Mouse (Mus musculus) leukemia stem cell, adult 10-12 weeks (primary cell): ENCODE results near the gene Dcaf7. TPM values are rescaled to one million over a fixed set of nuclear protein-coding genes. Genes with fewer than 3 reads are reported as not detected.

Experiments used
- polyA plus RNA-seq: library from polyadenylated mRNA; stranded (reverse); fragments of >175 nt; gene quantifications from 2 replicates; pipeline ENCODE4 v1.2.3, GENCODE M21; 2012; ENCODE audit warnings: low replicate concordance

Gene Dcaf7
- 34.4 and 37.9 TPM in 2 replicates for polyA plus RNA-seq

DNA sequence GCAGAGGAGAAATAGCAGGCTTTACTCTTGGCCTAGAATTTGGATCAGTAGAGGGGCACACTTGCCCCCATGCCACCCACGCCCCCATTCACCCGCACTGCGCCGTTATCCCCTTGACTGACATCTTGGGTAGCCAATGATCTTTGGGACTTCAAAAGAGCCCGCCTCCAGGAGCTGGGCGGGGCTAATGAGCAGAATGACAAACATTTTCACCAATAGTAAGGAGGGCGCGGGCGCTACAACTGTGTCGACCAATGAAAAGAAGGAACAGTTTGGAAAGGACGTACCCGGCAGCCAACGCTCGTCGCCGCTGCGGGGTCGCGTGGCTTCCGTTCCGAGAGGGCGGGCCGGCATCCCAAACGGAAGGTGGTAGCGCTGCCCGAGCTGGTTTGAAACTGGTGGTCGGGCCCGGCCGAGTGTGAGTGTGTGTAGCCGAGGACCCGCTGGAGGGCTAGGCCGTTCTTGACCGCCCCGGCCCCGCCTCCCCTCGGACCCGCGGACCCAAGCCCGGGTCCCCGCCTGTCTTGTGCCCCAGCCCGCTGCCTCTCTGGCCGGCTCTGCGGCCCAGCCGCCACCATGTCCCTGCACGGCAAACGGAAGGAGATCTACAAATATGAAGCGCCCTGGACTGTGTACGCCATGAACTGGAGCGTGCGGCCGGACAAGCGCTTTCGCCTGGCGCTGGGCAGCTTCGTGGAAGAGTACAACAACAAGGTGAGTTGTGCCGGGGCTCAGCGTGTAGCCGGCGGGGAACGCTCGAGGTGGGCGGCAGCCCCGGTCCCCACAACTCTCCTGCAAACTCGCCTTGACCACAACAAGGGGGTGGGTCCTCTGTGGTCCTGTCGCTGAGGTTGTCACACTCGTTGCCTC lies at the start of gene Dcaf7:
Gene Dcaf7, plus strand, starts transcription at position 325 of the 870 bp plus-strand sequence.

DNA sequence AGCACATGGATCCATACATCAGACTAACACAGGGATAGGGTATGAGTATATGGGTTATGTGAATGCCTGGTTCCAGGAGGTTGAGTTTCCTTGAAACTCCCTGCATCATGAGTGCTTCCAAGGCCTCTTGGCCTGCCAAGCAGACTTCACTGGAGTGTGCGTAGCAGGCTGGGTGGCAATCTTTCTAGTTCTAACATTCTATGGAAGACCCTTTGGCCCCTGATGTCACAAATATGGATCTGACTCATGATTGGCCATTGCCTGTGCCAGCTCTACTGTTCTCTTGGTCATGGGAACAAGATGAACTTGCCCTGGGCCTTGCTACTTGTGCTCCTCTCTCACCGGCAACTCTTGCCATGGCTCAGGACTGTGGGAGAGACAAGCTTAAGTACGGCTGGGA lies 42.3 kb upstream of the Dcaf7 start, which contains the start of gene Ace3:
Gene Ace3, plus strand, starts transcription at position 301 of the 400 bp plus-strand sequence.

DNA sequence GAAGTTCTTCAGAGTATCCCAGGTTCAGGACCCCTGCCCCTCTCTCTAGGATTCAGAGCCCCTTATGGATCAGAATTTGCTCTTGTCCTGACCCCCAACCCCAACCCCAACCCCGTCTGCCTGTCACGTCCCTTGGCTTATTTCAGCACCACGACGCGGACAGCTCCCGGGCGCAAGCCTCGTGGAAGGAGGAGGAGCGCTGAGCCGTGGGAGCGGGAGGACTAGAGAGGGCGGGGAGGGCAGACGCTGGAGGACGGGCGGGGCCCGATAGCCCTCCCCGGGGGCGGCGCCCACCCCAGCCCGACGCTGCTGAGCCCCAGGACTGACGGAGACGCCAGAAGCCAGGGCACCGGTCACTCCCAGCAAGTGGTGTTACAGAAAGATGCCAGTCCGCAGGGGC lies 28.9 kb upstream of the Dcaf7 start, which contains the start of gene Kcnh6:
Gene Kcnh6, plus strand, starts transcription at position 304 of the 400 bp plus-strand sequence.

DNA sequence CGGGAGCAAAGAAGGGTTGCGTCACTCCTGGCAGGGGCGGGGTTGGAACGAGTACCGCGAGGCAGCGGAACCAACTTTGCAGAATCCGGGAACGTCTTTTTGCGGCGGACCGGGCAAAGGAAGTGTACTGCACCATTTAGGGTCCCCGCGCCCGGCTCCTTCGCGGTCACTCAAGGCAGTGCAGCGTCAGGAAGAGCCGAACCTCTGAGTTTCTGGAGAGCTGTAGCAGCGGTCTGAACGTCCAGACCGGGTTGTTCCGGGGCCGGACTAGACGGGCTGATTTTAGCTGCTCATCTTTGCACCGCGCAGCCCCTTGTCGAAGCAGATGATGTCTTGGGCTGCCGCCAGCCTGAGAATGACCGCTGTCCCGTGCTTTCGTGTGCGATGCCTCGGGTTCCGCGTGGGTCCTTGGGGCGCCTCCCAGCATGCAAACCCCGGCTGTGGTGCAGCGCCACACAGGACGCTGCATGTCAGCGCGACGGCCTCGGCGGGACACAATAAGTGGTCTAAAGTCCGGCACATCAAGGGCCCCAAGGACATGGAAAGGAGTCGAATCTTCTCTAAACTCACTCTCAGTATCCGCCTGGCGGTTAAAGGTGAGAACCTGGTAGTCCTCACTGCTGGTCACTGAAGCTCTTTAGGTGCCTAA lies 29.4 kb downstream of the Dcaf7 start, which contains the start of gene Taco1:
Gene Taco1, plus strand, starts transcription at position 139 of the 649 bp plus-strand sequence.

DNA sequence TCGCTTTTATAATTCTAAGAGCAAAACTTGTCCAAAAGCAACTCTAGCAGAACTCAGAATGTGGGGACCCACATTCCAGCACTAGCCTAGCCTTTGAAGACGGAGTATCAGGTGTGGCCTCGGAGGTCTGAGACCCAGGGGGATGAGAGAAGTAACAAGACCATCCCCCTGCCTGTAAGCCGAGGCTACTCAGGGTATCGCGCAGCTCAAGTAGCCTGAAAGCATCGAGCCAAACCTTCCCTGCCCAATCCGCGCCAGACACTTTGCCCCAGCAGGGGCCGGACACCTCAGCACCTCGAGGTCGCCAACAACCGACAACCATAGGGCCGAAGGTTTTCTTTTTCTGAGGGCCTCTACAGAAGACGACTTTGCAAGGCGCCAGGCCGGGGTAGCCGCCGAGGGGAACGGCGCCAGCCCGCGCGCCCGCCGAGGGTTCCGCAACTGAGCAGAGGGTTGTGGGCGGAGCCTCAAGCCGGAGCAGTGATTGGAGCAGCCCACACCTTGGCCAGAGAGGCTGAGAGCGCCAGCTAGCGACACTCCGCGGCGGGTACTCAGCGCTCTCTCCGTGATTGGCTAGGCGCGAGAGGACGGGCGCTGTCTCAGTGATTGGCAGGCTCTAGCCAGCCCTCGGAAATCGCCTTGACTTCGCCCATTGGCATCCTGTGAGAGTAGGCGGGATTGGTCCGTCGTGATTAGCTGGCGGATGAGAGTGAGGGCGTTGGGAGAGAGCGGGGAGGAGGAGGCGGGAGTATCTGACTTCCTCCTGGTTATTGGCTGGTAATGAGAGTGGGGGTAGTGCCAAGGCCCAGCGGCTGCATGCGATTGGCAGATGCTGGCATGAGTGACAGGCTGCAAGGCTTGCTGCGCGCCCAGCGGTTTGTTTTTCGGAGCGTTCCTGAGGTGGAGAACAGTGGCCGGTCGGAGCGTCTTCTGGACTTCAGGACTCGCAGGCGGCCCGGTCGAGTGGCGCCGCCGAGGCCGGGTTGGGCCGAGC lies 47.3 kb downstream of the Dcaf7 start, which contains the start of gene Map3k3:
Gene Map3k3, plus strand, starts transcription at position 906 of the 994 bp plus-strand sequence.

Other genes starting within 250 kb of the Dcaf7 start
- gene Cyb561, start 83.5 kb upstream of the Dcaf7 start, polyA plus RNA-seq = 0.44 TPM in 1 of 2 replicates, not detected in the other
- 5.4 and 11.1 TPM in 2 replicates for gene Ace, start 68.9 kb upstream of the Dcaf7 start, polyA plus RNA-seq
- not detected in 2 replicates for gene Ace3, start 42.2 kb upstream of the Dcaf7 start, polyA plus RNA-seq
- not detected in 2 replicates for gene Kcnh6, start 28.7 kb upstream of the Dcaf7 start, polyA plus RNA-seq
- 15.6 and 22.6 TPM in 2 replicates for gene Taco1, start 29.2 kb downstream of the Dcaf7 start, polyA plus RNA-seq
- gene Map3k3, start 47.7 kb downstream of the Dcaf7 start, polyA plus RNA-seq = 4.8 and 5.7 TPM in 2 replicates
- not detected in 2 replicates for gene Gm10840, start 124.0 kb downstream of the Dcaf7 start, polyA plus RNA-seq
- 142 and 144 TPM in 2 replicates for gene Limd2, start 124.0 kb downstream of the Dcaf7 start, polyA plus RNA-seq
- 49.2 and 63.9 TPM in 2 replicates for gene Strada, start 165.3 kb downstream of the Dcaf7 start, polyA plus RNA-seq
- 0.83 and 1.2 TPM in 2 replicates for gene Ccdc47, start 179.5 kb downstream of the Dcaf7 start, polyA plus RNA-seq
- gene Ddx42, start 180.1 kb downstream of the Dcaf7 start, polyA plus RNA-seq = 7.5 and 8.1 TPM in 2 replicates
- gene Ftsj3, start 219.2 kb downstream of the Dcaf7 start, polyA plus RNA-seq = 3.1 and 16.8 TPM in 2 replicates
- 8.9 and 18.7 TPM in 2 replicates for gene Psmc5, start 219.3 kb downstream of the Dcaf7 start, polyA plus RNA-seq
- 47.7 and 136 TPM in 2 replicates for gene Smarcd2, start 236.1 kb downstream of the Dcaf7 start, polyA plus RNA-seq
- 0.06 and 0.07 TPM in 2 replicates for gene Tcam1, start 239.8 kb downstream of the Dcaf7 start, polyA plus RNA-seq